Mouse (Mus musculus) lung, adult 2 months (tissue): ENCODE results near the gene Gm609.

Source experiments
- CTCF ChIP-seq: fragments of 200-500 bp; IDR thresholded peaks from 2 replicates; pipeline ENCODE4 v1.5.1; 2011; ENCODE audit warnings: mild to moderate bottlenecking, low read length, control low read depth; ENCODE audit not compliant: insufficient read depth
- POLR2A ChIP-seq: fragments of 200-500 bp; IDR thresholded peaks from 2 replicates; pipeline ENCODE4 v1.6.1; 2011; ENCODE audit warnings: low read depth, mild to moderate bottlenecking, control low read depth, low read length, borderline replicate concordance; ENCODE audit errors: extremely low read depth

DNA sequence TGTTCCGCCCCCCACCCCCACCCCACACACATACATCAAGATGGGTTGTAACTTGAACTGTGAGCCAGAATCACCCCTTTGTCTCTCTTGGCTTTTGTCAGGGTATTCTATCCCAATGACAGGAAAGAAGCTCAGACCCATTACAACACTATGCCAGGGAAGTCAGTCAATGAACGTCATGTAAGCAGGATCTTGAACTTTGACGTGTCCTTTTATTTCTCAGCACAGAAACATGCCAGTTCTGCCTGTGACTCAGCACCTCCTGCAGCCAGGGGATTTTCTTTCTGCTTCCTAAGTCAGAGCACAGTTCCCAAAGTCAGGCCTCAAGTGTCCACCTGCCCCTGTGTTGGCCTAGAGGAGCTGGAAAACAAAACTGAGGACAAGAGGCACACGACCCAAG lies 115.4 kb downstream of the Gm609 start:
- no peak for TF ChIP-seq CTCF
- TF ChIP-seq POLR2A = no peak
